In the genomic region with DNA sequence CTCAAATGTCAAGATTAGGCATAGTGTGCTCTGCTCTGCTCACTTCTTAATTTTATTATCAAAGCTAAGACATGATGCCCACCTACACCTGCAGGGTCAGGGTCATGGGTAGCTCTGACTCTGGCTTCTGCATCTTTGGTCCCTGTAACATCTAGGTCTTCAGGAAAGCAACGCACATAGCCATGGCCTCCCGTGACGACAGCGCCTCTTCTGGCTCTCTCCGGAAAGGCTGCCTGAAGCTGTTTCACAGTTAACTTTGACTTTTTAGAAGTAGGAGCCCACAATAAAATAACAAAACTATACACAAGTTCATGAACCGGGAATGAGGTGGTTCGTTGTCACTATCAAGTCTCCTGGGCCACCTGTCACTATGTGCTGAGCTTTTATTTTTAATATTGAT, we compare ENCODE assay signal across 15 mouse cellular contexts.
A peak's percentile ranks its signal among the peaks of the same experiment; 100 is the strongest.
DNase-seq lines count a peak whose midpoint lies in the region; ATAC-seq and TF ChIP-seq lines count a peak whose summit lies in the region.
"Had no signal": no experiment of that assay in that cellular context is flagged by ENCODE, and none has a peak within 500 bp of the region (broad histone marks: within the 10 kb centered on the region; RNA-seq: fewer than 3 reads in every experiment).

No protein-coding gene starts in this region.

- no peak for ATAC-seq in heart, embryonic 14.5 days (ENCODE audit: insufficient number of reproducible peaks, insufficient read depth, low FRiP score, low read depth)
- no peak for ATAC-seq in neural tube, embryonic 13.5 days (ENCODE audit: low read depth)
- ATAC-seq: intestine, embryonic 15.5 days had no signal

- no peaks in the 10 kb centered on the region for H3K27me3 ChIP-seq in heart, embryonic 14.5 days (ENCODE audit: control insufficient read depth, insufficient read depth, low read length)
- H3K27me3 ChIP-seq in neural tube, embryonic 13.5 days, result no peaks in the 10 kb centered on the region
- H3K27me3 ChIP-seq: CH12.LX; embryonic facial prominence, embryonic 12.5 days; intestine, embryonic 15.5 days; lung, embryonic 15.5 days had no signal

- H3K4me1 ChIP-seq in heart, embryonic 14.5 days (ENCODE audit: control insufficient read depth in 2 of 2, insufficient read depth in 2 of 2, low read length in 2 of 2), result peaks cover 34 to 44% of the 10 kb centered on the region in 2 experiments
- H3K4me1 ChIP-seq in neural tube, embryonic 13.5 days (replicated peaks), result peaks cover 41% of the 10 kb centered on the region

- no peak overlapping the region for H3K4me2 ChIP-seq in heart, embryonic 14.5 days (ENCODE audit: low read length)
- H3K4me2 ChIP-seq in neural tube, embryonic 13.5 days, result no peak overlapping the region
- H3K4me2 ChIP-seq: embryonic facial prominence, embryonic 12.5 days; hindbrain, embryonic 14.5 days; intestine, embryonic 15.5 days; lung, embryonic 15.5 days had no signal

- H3K9ac ChIP-seq in heart, embryonic 14.5 days (ENCODE audit: low read length), result no peak overlapping the region
- H3K9ac ChIP-seq in neural tube, embryonic 13.5 days, result no peak overlapping the region
- H3K9ac ChIP-seq: embryonic facial prominence, embryonic 12.5 days; hindbrain, embryonic 14.5 days; intestine, embryonic 15.5 days; liver, embryonic 14.5 days; lung, embryonic 15.5 days had no signal

- H3K4me3 ChIP-seq in gastrocnemius, adult 2 months, result no peak overlapping the region
- H3K4me3 ChIP-seq in heart, embryonic 14.5 days (ENCODE audit: control insufficient read depth in 1 of 2, insufficient read depth in 1 of 2, low read depth in 1 of 2, low read length in 2 of 2), result no peak overlapping the region
- no peak overlapping the region for H3K4me3 ChIP-seq in neural tube, embryonic 13.5 days
- H3K4me3 ChIP-seq: embryonic facial prominence, embryonic 12.5 days; erythroblast, embryonic 14.5 days; intestine, embryonic 15.5 days; lung, embryonic 15.5 days had no signal

- DNase-seq in gastrocnemius, adult 2 months, result no peak
- DNase-seq in gastrocnemius, postnatal 25 days, result no peak
- DNase-seq in heart, adult 9 months (ENCODE audit: low spot score in 2 of 2), result no peak
- DNase-seq in neural tube, embryonic 10.5 days (ENCODE audit: extremely low spot score, low spot score), result no peak
- DNase-seq in kidney, postnatal 14 days, result no peak
- DNase-seq: kidney, adult 9 months had no signal

- intact Hi-C loops in gastrocnemius, adult 2 months (cut with DNase I), result no loop called here

- H3K27ac ChIP-seq in gastrocnemius, adult 2 months, result peak overlapping the region; percentile 87
- peak overlapping the region; percentile 31 to 97; a peak in 2 of 4 replicates for H3K27ac ChIP-seq in heart, embryonic 14.5 days (replicated peaks in 1 of 2; ENCODE audit: control insufficient read depth in 1 of 2, insufficient read depth in 1 of 2, low read depth in 2 of 2, low read length in 2 of 2)
- H3K27ac ChIP-seq in neural tube, embryonic 13.5 days (replicated peaks), result 0 out of 2 replicates have a peak overlapping the region, but pooled peaks have one; percentile 49
- H3K27ac ChIP-seq: liver, embryonic 14.5 days had no signal

- H3K9me3 ChIP-seq in heart, embryonic 14.5 days (ENCODE audit: control insufficient read depth, low read length), result no peaks in the 10 kb centered on the region
- H3K9me3 ChIP-seq in neural tube, embryonic 13.5 days, result no peaks in the 10 kb centered on the region
- H3K9me3 ChIP-seq: embryonic facial prominence, embryonic 12.5 days; intestine, embryonic 15.5 days; lung, embryonic 15.5 days had no signal

- H3K36me3 ChIP-seq in heart, embryonic 14.5 days (ENCODE audit: control insufficient read depth, insufficient read depth, low read length), result no peaks in the 10 kb centered on the region
- no peaks in the 10 kb centered on the region for H3K36me3 ChIP-seq in neural tube, embryonic 13.5 days
- H3K36me3 ChIP-seq: embryonic facial prominence, embryonic 12.5 days; intestine, embryonic 15.5 days; lung, embryonic 15.5 days had no signal

- 86% methylated on average over 7 of the region's 7 CpGs for WGBS in heart, embryonic 14.5 days
- WGBS in neural tube, embryonic 13.5 days, result 94% methylated on average over 7 of the region's 7 CpGs

- no peak for TF ChIP-seq CTCF in gastrocnemius, adult 2 months (IDR thresholded peaks at IDR 0.05)
